Mouse (Mus musculus) heart, adult 2 months (tissue): ENCODE results near the gene Gabra1.

Experiments used
- EP300 ChIP-seq: fragments of 200-500 bp; IDR thresholded peaks from 2 replicates; pipeline ENCODE4 v1.6.1; 2011; ENCODE audit warnings: low read depth, low read length, control low read depth; ENCODE audit not compliant: insufficient read depth
- POLR2A ChIP-seq: fragments of 200-500 bp; IDR thresholded peaks from 2 replicates; pipeline ENCODE4 v1.6.1; 2011; ENCODE audit warnings: mild to moderate bottlenecking, low read depth, low read length, control low read depth; ENCODE audit not compliant: insufficient read depth

DNA sequence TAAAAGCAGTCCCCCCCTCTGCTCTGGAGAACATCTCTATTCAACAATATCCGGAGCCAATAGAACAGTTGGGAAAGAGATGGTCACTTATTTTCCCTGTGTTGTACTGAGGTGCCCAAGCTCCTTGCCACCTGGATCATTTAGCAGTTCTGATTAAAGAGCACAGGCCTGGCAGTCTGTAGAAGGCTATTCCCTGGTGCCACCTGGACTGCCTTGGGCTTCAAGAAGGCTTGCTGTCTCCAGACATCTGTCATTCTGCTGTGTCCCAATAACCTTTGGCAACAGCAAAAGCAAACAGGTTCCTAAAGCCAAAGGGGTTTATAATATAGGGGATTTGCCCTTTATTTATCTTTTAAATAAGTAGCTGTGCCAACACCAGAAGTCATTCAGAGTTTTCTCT is 65.8 kb downstream of the Gabra1 start:
- TF ChIP-seq POLR2A (no peak), EP300 (no peak)
